Mouse (Mus musculus) limb, embryonic 13.5 days (tissue): Measurements from ENCODE around the gene Dnajc5g. TPM values are rescaled to one million over a fixed set of nuclear protein-coding genes. Genes with fewer than 3 reads are reported as not detected.

Source experiments
- ATAC-seq: fragments of 200-750 bp; cut with Nextera tagmentation; 2 replicates; pipeline ENCODE4 v1.8.0; 2017; ENCODE audit warnings: low read depth, moderate number of reproducible peaks, moderate TSS enrichment; ENCODE audit not compliant: low FRiP score
- H3K27ac ChIP-seq: fragments of 300-500 bp; sonication (generic); 2 replicates; pipeline ENCODE4 v1.5.1; 2015; ENCODE audit warnings: inconsistent platforms, mild to moderate bottlenecking, moderate library complexity
- H3K27me3 ChIP-seq: fragments of 300-500 bp; sonication (generic); 2 replicates; pipeline ENCODE4 v1.6.1; 2015; ENCODE audit warnings: mild to moderate bottlenecking, inconsistent platforms
- H3K36me3 ChIP-seq: fragments of 300-500 bp; sonication (generic); 2 replicates; pipeline ENCODE4 v1.6.1; 2015; ENCODE audit warnings: inconsistent platforms, mild to moderate bottlenecking, moderate library complexity
- H3K4me1 ChIP-seq: fragments of 300-500 bp; sonication (generic); 2 replicates; pipeline ENCODE4 v1.6.1; 2015; ENCODE audit warnings: inconsistent platforms
- H3K4me2 ChIP-seq: fragments of 300-500 bp; sonication (generic); replicated peaks from 2 replicates; pipeline ENCODE4 v1.6.1; 2015; ENCODE audit warnings: inconsistent platforms, mild to moderate bottlenecking, moderate library complexity
- H3K4me3 ChIP-seq: fragments of 300-500 bp; sonication (generic); 2 replicates; pipeline ENCODE4 v1.5.1; 2015; ENCODE audit warnings: moderate library complexity, mild to moderate bottlenecking, inconsistent platforms
- H3K9ac ChIP-seq: fragments of 300-500 bp; sonication (generic); 2 replicates; pipeline ENCODE4 v1.6.1; 2015; ENCODE audit warnings: mild to moderate bottlenecking, inconsistent platforms
- H3K9me3 ChIP-seq: fragments of 300-500 bp; sonication (generic); 2 replicates; pipeline ENCODE4 v1.6.1; 2016; ENCODE audit warnings: inconsistent platforms
- WGBS: fragments of 180-500 bp; shearing (Covaris S2); methylation state at CpG from one replicate; pipeline ENCODE4 v1.1.7; 2015; 5-methylcytosine and 5-hydroxymethylcytosine counted together
- polyA plus RNA-seq: library from polyadenylated mRNA; unstranded; fragments of >200 nt; fragmentation: Nextera tagmentation; extraction: Ambion mirVana; gene quantifications from 2 replicates; pipeline ENCODE4 v1.2.1, GENCODE M21; 2015

Gene Dnajc5g
- polyA plus RNA-seq, 1 experiment from 2014 or later: not detected

- no peak overlapping the region for H3K27ac ChIP-seq
- no peak for ATAC-seq
- H3K4me3 ChIP-seq: no peak overlapping the region
- H3K9me3 ChIP-seq: peaks cover 6% of the 10 kb centered on the region; the same call in 1 of the 2 replicates
- H3K9ac ChIP-seq: 0 out of 2 replicates have a peak overlapping the region, but pooled peaks have one; percentile 19
- H3K4me1 ChIP-seq: no peaks in the 10 kb centered on the region
- no peaks in the 10 kb centered on the region for H3K36me3 ChIP-seq
- H3K4me2 ChIP-seq: no peak overlapping the region
- H3K27me3 ChIP-seq: peaks cover 17% of the 10 kb centered on the region; the same call in 1 of the 2 replicates
- 24% methylated on average over 10 of the region's 10 CpGs for WGBS
Measured at GRCm38 (mm10) chr5:31116912-31117311, 10.8 kb downstream of the Dnajc5g start.

- no peak for ATAC-seq
- Histone ChIP-seq H3K36me3 (no peaks in the 10 kb centered on the region), H3K9ac (no peak overlapping the region), H3K9me3 (no peaks in the 10 kb centered on the region), H3K27me3 (peaks cover 12% of the 10 kb centered on the region), H3K27ac (no peak overlapping the region), H3K4me2 (no peak overlapping the region), H3K4me3 (no peak overlapping the region), H3K4me1 (no peaks in the 10 kb centered on the region)
- WGBS: 80% methylated on average over 8 of the region's 8 CpGs
Measured at GRCm38 (mm10) chr5:31121111-31121510, 15.0 kb downstream of the Dnajc5g start.

DNA sequence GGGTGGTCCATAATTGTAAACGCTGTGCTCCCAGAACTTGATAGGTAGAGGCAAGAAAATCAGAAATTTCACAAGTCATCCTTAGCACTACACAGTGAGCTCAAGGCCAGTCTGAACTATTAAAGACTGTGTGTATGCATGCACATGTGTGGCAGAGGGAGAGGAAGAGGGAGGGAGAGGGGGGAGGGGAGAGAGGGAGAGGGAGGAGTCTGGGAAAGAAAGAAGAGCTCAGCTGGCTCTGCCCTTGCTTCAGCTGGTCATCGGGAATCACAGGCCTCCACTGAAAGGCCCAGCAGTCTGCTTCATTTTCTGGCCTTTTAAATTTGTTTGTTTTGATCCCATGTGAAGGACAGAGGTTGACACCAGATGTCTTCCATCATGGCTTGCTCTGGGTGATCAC lies 17.4 kb downstream of the Dnajc5g start:
- Histone ChIP-seq H3K27me3 (no peaks in the 10 kb centered on the region; the same call in 1 of the 2 replicates), H3K27ac (no peak overlapping the region), H3K36me3 (no peaks in the 10 kb centered on the region), H3K9ac (no peak overlapping the region), H3K9me3 (no peaks in the 10 kb centered on the region), H3K4me1 (no peaks in the 10 kb centered on the region), H3K4me3 (no peak overlapping the region), H3K4me2 (no peak overlapping the region)
- ATAC-seq: no peak
- WGBS: 48% methylated on average over 2 of the region's 2 CpGs

DNA sequence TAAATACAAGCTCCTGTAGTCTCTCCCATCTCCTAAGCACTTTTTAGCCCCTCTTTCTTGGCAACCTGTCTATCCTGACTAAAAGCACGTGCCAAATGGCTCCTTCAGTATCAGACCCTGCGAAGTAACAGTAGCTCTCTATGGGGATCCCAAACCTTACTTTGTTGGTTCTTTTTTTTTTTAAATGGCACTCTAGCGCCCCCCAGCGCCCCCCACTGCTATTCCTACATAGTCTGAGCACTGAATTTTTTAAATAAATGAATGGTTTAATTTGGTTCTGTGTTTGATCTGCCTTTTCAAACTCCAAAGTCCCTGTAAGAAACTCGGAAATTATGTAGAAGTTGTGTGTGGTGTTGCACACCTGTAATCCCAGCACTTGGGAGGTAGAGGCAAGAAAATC lies 20.0 kb downstream of the Dnajc5g start:
- no peak overlapping the region for H3K27ac ChIP-seq
- ATAC-seq: no peak
- no peak overlapping the region for H3K4me3 ChIP-seq
- peaks cover 9% of the 10 kb centered on the region for H3K27me3 ChIP-seq
- no peaks in the 10 kb centered on the region for H3K9me3 ChIP-seq
- no peaks in the 10 kb centered on the region for H3K4me1 ChIP-seq
- no peak overlapping the region for H3K9ac ChIP-seq
- H3K36me3 ChIP-seq: no peaks in the 10 kb centered on the region
- 36% methylated on average over 5 of the region's 5 CpGs for WGBS
- no peak overlapping the region for H3K4me2 ChIP-seq

GRCm38 (mm10) chr5:31136730-31137424 lies 30.8 kb downstream of the Dnajc5g start:
- Histone ChIP-seq H3K4me2 (peak overlapping the region; percentile 53), H3K27me3 (peaks cover 77% of the 10 kb centered on the region)
- no peak for ATAC-seq

DNA sequence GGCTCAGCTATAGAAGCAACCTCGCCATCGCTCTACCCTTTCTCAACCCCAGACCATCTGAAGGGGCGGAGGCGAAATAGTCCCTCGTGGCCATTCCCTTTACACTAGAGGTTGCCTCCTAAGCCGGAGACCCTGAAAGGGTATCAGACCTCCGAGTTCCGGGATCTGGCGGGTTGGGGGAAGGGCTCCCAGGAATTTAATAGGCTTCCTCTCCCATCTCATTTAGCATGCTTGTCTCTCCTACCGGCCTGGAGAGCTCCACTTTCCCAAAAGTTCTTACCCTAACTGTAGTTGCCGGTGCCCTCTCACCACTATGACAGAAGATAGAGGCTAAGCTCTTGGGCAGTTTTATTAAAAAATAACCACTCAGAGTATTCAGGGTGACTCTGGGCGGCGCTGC lies 31.6 kb downstream of the Dnajc5g start:
- Histone ChIP-seq H3K4me3 (peak overlapping the region; percentile 26), H3K4me1 (peaks cover 24% of the 10 kb centered on the region), H3K36me3 (peaks cover 14% of the 10 kb centered on the region), H3K27me3 (peaks cover 71% of the 10 kb centered on the region), H3K9ac (no peak overlapping the region), H3K4me2 (peak overlapping the region; percentile 53), H3K9me3 (no peaks in the 10 kb centered on the region), H3K27ac (no peak overlapping the region)
- no peak for ATAC-seq
- WGBS: 2% methylated on average over 13 of the region's 13 CpGs

More at GRCm38 (mm10) chr5:31136730-31137424, 30.8 kb downstream of the Dnajc5g start:
- H3K4me3 ChIP-seq: peak overlapping the region; percentile 26; the same call in 1 of the 2 replicates
- no peaks in the 10 kb centered on the region for H3K9me3 ChIP-seq
- H3K27ac ChIP-seq: no peak overlapping the region
- WGBS: under 1% methylated on average over 33 of the region's 33 CpGs
- peaks cover 24% of the 10 kb centered on the region for H3K4me1 ChIP-seq
- peaks cover 12% of the 10 kb centered on the region for H3K36me3 ChIP-seq
- no peak overlapping the region for H3K9ac ChIP-seq

DNA sequence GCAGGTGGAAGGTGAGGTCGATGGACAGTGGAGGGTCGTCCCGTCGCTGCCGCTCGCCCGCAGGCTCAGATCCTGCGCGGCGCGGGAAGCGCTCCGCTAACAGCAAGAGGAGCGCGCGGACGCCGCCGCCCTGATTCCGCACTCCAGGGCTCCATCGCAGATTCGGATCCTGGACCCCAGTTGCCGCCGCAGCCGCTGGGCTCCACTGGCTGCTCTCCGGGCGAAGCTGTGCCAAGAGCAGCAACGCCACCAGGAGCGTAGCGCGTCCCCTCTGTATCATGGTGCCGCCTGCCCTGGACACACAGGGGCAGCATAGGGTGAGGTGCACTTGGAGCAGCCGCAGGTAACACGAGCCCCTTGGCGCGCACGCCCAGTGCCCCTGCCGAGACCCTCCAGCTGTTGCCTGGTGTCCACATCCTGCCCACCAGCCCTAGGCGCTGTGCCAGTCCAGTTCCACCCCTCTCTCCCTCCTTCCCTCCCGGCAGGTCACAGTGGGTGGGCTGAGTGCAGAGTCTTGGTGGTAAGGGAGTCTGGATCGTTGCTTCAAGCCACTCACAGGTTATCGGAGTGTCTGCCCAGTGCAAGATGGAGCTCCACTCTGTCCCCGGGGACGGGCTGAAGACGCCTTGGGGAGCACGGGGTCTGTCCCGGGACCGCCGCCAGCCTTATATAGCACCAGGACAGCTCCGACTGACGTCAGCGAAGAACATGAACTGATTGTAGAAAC lies 32.3 kb downstream of the Dnajc5g start, which contains the start of gene Ucn:
TSS of gene Ucn (minus strand) at position 589 of the 727 bp plus-strand sequence.
- Histone ChIP-seq H3K27ac (no peak within 1 kb of the TSS), H3K4me3 (peak within 1 kb of the TSS; percentile 26), H3K27me3 (peaks cover 69% of the 10 kb centered on the region), H3K4me1 (peaks cover 24% of the 10 kb centered on the region), H3K36me3 (peaks cover 17% of the 10 kb centered on the region), H3K4me2 (peak within 1 kb of the TSS; percentile 53), H3K9ac (no peak within 1 kb of the TSS), H3K9me3 (no peaks in the 10 kb centered on the region)
- ATAC-seq: no peak
- WGBS: 2% methylated on average over 52 of the region's 52 CpGs

- Histone ChIP-seq H3K4me3 (peak overlapping the region; percentile 26; the same call in 1 of the 2 replicates), H3K27ac (no peak overlapping the region), H3K27me3 (peaks cover 63% of the 10 kb centered on the region), H3K36me3 (peaks cover 21% of the 10 kb centered on the region), H3K4me2 (peak overlapping the region; percentile 53), H3K9ac (no peak overlapping the region), H3K9me3 (no peaks in the 10 kb centered on the region), H3K4me1 (peaks cover 24% of the 10 kb centered on the region)
- no peak for ATAC-seq
- 13% methylated on average over 9 of the region's 9 CpGs for WGBS
Measured at GRCm38 (mm10) chr5:31138968-31139425, 32.9 kb downstream of the Dnajc5g start.

- Histone ChIP-seq H3K4me1 (peaks cover 11% of the 10 kb centered on the region), H3K27me3 (no peaks in the 10 kb centered on the region), H3K36me3 (peaks cover 51% of the 10 kb centered on the region), H3K4me3 (no peak overlapping the region), H3K4me2 (no peak overlapping the region), H3K27ac (no peak overlapping the region), H3K9ac (no peak overlapping the region), H3K9me3 (no peaks in the 10 kb centered on the region)
- ATAC-seq: no peak
- 95% methylated on average over 4 of the region's 4 CpGs for WGBS
Measured at GRCm38 (mm10) chr5:31149781-31150180, 43.7 kb downstream of the Dnajc5g start.

GRCm38 (mm10) chr5:31151746-31152145 lies 45.7 kb downstream of the Dnajc5g start:
- Histone ChIP-seq H3K4me3 (no peak overlapping the region), H3K36me3 (peaks cover 46% of the 10 kb centered on the region), H3K27ac (no peak overlapping the region), H3K9ac (no peak overlapping the region), H3K4me1 (peaks cover 14% of the 10 kb centered on the region), H3K27me3 (no peaks in the 10 kb centered on the region), H3K4me2 (no peak overlapping the region), H3K9me3 (no peaks in the 10 kb centered on the region)
- WGBS: 87% methylated on average over 3 of the region's 3 CpGs
- ATAC-seq: no peak

DNA sequence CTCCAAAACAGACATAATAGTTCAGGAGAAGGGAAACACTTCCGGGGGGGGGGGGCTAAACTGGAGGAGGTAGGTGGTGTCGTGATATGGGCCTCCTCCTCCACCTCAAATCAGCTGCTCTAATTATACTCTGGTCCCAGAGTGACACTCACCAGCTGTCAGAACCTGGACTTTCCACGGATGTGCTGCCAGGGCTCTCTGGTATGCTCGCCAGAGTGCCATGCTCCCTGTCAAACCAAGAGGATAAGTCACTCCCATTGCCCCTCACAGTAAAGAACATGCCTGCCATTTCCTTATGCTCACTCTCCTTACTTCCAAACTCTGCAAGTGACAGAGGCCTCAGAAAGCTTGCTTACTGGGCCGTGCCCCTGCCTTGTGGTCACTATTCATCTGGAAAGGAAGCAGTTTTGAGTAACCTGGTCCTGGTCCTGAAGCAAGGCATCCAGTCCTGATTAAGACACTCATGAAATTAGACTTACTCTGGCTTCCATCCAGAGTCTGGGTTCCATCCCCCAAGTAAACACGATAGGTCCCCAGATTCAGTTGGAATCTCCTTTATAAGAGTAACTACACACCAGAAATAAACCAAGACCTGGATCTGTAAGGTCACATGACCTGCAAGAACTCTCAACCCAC lies 47.5 kb downstream of the Dnajc5g start:
- H3K4me1 ChIP-seq: peaks cover 14% of the 10 kb centered on the region
- no peaks in the 10 kb centered on the region for H3K27me3 ChIP-seq
- peak; percentile 12; the same call in 1 of the 2 replicates for ATAC-seq
- peaks cover 50% of the 10 kb centered on the region for H3K36me3 ChIP-seq
- H3K9ac ChIP-seq: peak overlapping the region; percentile 70
- H3K4me3 ChIP-seq: peak overlapping the region; percentile 62
- H3K9me3 ChIP-seq: no peaks in the 10 kb centered on the region
- H3K27ac ChIP-seq: no peak overlapping the region
- 37% methylated on average over 6 of the region's 6 CpGs for WGBS
- H3K4me2 ChIP-seq: peak overlapping the region; percentile 90

- peak within 1 kb of the TSS; percentile 85 for H3K27ac ChIP-seq
- no peaks in the 10 kb centered on the region for H3K9me3 ChIP-seq
- WGBS: under 1% methylated on average over 19 of the region's 19 CpGs
- H3K9ac ChIP-seq: peak within 1 kb of the TSS; percentile 75
- peak within 1 kb of the TSS; percentile 90 for H3K4me2 ChIP-seq
- peaks cover 55% of the 10 kb centered on the region for H3K36me3 ChIP-seq
- H3K4me3 ChIP-seq: peak within 1 kb of the TSS; percentile 62
- peaks cover 14% of the 10 kb centered on the region for H3K4me1 ChIP-seq
- H3K27me3 ChIP-seq: no peaks in the 10 kb centered on the region
- peak; percentile 97 for ATAC-seq
Measured at GRCm38 (mm10) chr5:31154152-31154553, 48.1 kb downstream of the Dnajc5g start, which contains the start of gene Mpv17. Gene Mpv17, minus strand, starts transcription at chr5:31154251.
